Mouse (Mus musculus) mesoderm, embryonic 11.5 days (tissue): ENCODE data around the gene Cdk5rap1.
"Not testable (repeated sequence)": the region's sequence is repeated elsewhere in the genome, so short reads cannot be mapped to it uniquely, and the experiment has no call there.

ENCODE experiments used
- DNase-seq: peaks from one replicate; pipeline ENCODE4 v3.0.0-alpha.2; 2012; ENCODE audit warnings: low read depth, low spot score

The Cdk5rap1 gene

GRCm38 (mm10) chr2:154374807-154375601, 2.2 kb upstream of the Cdk5rap1 start:
- DNase-seq = no peak

- peak; percentile 61 for DNase-seq
Observed at GRCm38 (mm10) chr2:154373961-154374632, 1.3 kb upstream of the Cdk5rap1 start.

- DNase-seq = peak; percentile 92
Observed at GRCm38 (mm10) chr2:154372151-154372829, 520 bp downstream of the Cdk5rap1 start.

GRCm38 (mm10) chr2:154367510-154367909, 5.3 kb downstream of the Cdk5rap1 start:
- no peak for DNase-seq

- DNase-seq = not testable (repeated sequence)
Observed at GRCm38 (mm10) chr2:154354000-154354425, 18.8 kb downstream of the Cdk5rap1 start.

- DNase-seq = no peak
Observed at GRCm38 (mm10) chr2:154348152-154348551, 24.7 kb downstream of the Cdk5rap1 start.

GRCm38 (mm10) chr2:154339356-154339755, 33.5 kb downstream of the Cdk5rap1 start:
- DNase-seq = no peak

GRCm38 (mm10) chr2:154338161-154338560, 34.6 kb downstream of the Cdk5rap1 start:
- no peak for DNase-seq

- no peak for DNase-seq
Observed at GRCm38 (mm10) chr2:154335572-154335971, 37.2 kb downstream of the Cdk5rap1 start.

- no peak for DNase-seq
Observed at GRCm38 (mm10) chr2:154326852-154327251, 46.0 kb downstream of the Cdk5rap1 start.

GRCm38 (mm10) chr2:154313771-154314170, 59.0 kb downstream of the Cdk5rap1 start:
- not testable (repeated sequence) for DNase-seq

- DNase-seq = not testable (repeated sequence)
Observed at GRCm38 (mm10) chr2:154306927-154307326, 65.9 kb downstream of the Cdk5rap1 start, which contains the start of gene Bpifb9b. Bpifb9b (plus strand) TSS chr2:154307227.

- DNase-seq = not testable (repeated sequence)
Observed at GRCm38 (mm10) chr2:154304604-154305003, 68.2 kb downstream of the Cdk5rap1 start.

GRCm38 (mm10) chr2:154301763-154302162, 71.0 kb downstream of the Cdk5rap1 start:
- no peak for DNase-seq

GRCm38 (mm10) chr2:154300496-154300895, 72.3 kb downstream of the Cdk5rap1 start:
- DNase-seq = peak; percentile 84

GRCm38 (mm10) chr2:154294746-154295145, 78.1 kb downstream of the Cdk5rap1 start:
- peak; percentile 63 for DNase-seq

GRCm38 (mm10) chr2:154292833-154293232, 80.0 kb downstream of the Cdk5rap1 start:
- no peak for DNase-seq

- not testable (repeated sequence) for DNase-seq
Observed at GRCm38 (mm10) chr2:154291866-154292265, 80.9 kb downstream of the Cdk5rap1 start.
